Mouse (Mus musculus): ENCODE data around the gene Gpr141. TPM values are rescaled to one million over a fixed set of nuclear protein-coding genes. Genes with fewer than 3 reads are reported as not detected.

Gpr141 gene
- polyA plus RNA-seq (2015; fragmentation: Nextera tagmentation; extraction: Ambion mirVana), result 0.72 and 0.99 TPM in 2 replicates

DNA sequence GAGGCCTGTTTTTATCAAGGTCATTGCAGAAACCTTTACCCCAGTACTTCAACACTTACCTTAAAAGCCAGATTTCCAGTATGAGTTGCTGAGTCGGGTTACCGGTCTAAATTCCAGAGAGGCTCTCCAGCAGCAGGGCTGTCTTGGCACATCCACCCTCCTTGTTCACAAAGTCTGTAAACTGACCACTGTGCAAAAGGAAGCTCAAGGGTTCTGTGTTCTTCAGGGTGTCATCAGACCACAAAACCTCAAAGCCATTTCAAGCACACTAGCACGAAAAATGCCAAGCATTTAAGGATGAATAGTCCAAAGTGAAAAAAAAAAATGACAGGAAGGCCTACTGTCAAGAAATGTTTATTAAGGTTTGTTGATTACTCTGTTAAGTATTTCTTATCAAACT, at the start of gene Gpr141:
Gene Gpr141, minus strand, starts transcription at position 187 of the 400 bp plus-strand sequence.
- H3K36me3 ChIP-seq, result no peaks in the 10 kb centered on the region
- ATAC-seq (ENCODE audit: insufficient number of reproducible peaks, low FRiP score, low TSS enrichment, low read depth), result no peak
- no peaks in the 10 kb centered on the region for H3K27me3 ChIP-seq
- 51% methylated on average over 3 of the region's 3 CpGs for WGBS
- H3K4me2 ChIP-seq, result no peak within 1 kb of the TSS
- no peak within 1 kb of the TSS for H3K9ac ChIP-seq
- H3K4me3 ChIP-seq, result no peak within 1 kb of the TSS
- no peak within 1 kb of the TSS for H3K27ac ChIP-seq
- H3K4me1 ChIP-seq, result no peaks in the 10 kb centered on the region
- H3K9me3 ChIP-seq, result no peaks in the 10 kb centered on the region

GRCm38 (mm10) chr13:19864241-19864640, 40.2 kb upstream of the Gpr141 start:
- H3K27ac ChIP-seq, result no peak overlapping the region
- no peaks in the 10 kb centered on the region for H3K27me3 ChIP-seq
- no peak overlapping the region for H3K4me3 ChIP-seq
- H3K4me2 ChIP-seq, result no peak overlapping the region
- ATAC-seq (ENCODE audit: insufficient number of reproducible peaks, low FRiP score, low TSS enrichment, low read depth), result no peak
- no peaks in the 10 kb centered on the region for H3K4me1 ChIP-seq
- H3K9me3 ChIP-seq, result no peaks in the 10 kb centered on the region
- no peaks in the 10 kb centered on the region for H3K36me3 ChIP-seq
- no peak overlapping the region for H3K9ac ChIP-seq

DNA sequence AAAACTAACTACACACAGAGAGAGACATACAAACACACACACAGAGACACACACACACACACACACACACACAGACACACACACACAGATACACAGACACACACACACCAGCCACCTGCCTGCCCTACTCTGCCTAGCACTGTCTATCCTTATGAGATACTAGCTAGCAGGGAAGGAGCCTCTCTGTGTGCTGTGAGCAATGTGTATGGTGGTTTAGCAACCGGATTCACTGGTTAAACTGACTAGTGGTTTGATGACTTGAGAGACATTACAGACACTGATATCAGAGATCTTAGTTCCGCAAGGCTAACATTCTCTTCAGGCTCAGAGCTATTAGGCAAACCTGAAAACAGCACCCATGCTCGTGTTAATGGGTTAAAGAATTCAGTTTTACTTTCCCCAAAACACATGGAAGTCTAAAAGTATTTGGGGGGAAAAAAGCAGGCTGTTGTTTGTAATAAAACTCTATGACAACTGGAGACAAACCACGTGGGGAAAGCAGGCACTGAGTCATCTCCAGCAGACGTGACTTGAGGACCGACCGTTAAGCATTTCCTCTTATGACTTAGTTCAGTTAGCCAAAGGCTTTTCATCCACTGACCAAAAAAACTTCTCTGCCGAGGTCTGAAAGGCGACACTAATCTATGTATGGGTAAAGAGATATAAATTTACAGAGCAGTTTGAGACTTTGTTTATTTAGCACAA, 30.7 kb upstream of the Gpr141 start:
- WGBS, result 54% methylated on average over 9 of the region's 9 CpGs
- H3K27ac ChIP-seq, result no peak overlapping the region
- no peak overlapping the region for H3K4me3 ChIP-seq
- no peaks in the 10 kb centered on the region for H3K4me1 ChIP-seq
- H3K36me3 ChIP-seq, result no peaks in the 10 kb centered on the region
- H3K9me3 ChIP-seq, result no peaks in the 10 kb centered on the region
- H3K9ac ChIP-seq, result no peak overlapping the region
- H3K4me2 ChIP-seq, result no peak overlapping the region
- H3K27me3 ChIP-seq, result no peaks in the 10 kb centered on the region
- no peak for ATAC-seq (ENCODE audit: insufficient number of reproducible peaks, low FRiP score, low TSS enrichment, low read depth)

DNA sequence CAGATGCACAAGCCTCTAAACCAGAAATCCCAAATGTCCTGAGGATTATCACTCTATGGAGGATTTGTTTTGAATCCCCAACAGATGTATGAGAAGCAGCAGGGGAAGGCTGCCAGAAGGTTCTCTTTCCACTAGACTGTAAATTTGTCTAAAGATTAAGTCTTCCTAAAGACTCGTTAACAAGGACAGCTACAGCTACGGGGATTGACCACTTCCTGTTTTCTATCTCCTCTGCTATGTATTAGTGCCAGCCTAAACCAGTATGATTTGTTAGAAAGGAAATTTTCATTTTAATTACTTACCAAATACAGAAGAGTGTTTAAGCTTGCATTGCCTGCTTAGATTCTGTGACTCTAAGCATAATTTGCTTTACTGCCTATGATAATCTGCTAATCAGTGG, 30.0 kb upstream of the Gpr141 start:
- H3K27ac ChIP-seq, result no peak overlapping the region
- H3K27me3 ChIP-seq, result no peaks in the 10 kb centered on the region
- no peaks in the 10 kb centered on the region for H3K4me1 ChIP-seq
- no peaks in the 10 kb centered on the region for H3K9me3 ChIP-seq
- no peak overlapping the region for H3K9ac ChIP-seq
- H3K4me2 ChIP-seq, result no peak overlapping the region
- no peaks in the 10 kb centered on the region for H3K36me3 ChIP-seq
- no peak for ATAC-seq (ENCODE audit: insufficient number of reproducible peaks, low FRiP score, low TSS enrichment, low read depth)
- H3K4me3 ChIP-seq, result no peak overlapping the region
- 27% methylated on average over 2 of the region's 2 CpGs for WGBS

- Histone ChIP-seq H3K9me3 (no peaks in the 10 kb centered on the region), H3K4me3 (no peak overlapping the region), H3K27ac (no peak overlapping the region), H3K4me2 (no peak overlapping the region), H3K4me1 (no peaks in the 10 kb centered on the region), H3K9ac (no peak overlapping the region), H3K27me3 (no peaks in the 10 kb centered on the region), H3K36me3 (no peaks in the 10 kb centered on the region)
- WGBS, result 85% methylated on average over 2 of the region's 2 CpGs
- no peak for ATAC-seq (ENCODE audit: insufficient number of reproducible peaks, low FRiP score, low TSS enrichment, low read depth)
These were observed 19.4 kb upstream of the Gpr141 start for GRCm38 (mm10) chr13:19843448-19843847.

DNA sequence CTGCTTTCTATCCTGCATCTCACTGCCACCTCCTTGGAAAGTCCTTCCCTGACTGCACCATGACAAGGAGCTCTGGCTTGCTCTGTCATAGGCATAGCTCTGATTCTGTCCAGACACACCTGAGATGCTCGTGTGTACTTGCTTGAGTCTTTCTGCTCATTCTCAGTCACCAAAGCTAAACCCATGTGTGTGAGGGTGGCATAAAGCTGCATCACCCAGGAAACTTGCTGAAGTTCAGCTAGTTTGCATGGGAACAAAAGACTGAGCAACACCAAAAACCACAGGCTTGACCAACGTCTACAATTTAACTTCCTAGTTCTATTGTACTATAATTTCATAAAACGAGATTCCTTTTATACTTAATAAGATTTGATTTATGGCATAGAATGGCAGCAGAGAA, 18.6 kb upstream of the Gpr141 start:
- Histone ChIP-seq H3K4me1 (no peaks in the 10 kb centered on the region), H3K27me3 (no peaks in the 10 kb centered on the region), H3K9me3 (no peaks in the 10 kb centered on the region), H3K4me2 (no peak overlapping the region), H3K27ac (no peak overlapping the region), H3K4me3 (no peak overlapping the region), H3K9ac (no peak overlapping the region), H3K36me3 (no peaks in the 10 kb centered on the region)
- no peak for ATAC-seq (ENCODE audit: insufficient number of reproducible peaks, low FRiP score, low TSS enrichment, low read depth)
- WGBS, result 72% methylated on average over 3 of the region's 3 CpGs

- no peak overlapping the region for H3K9ac ChIP-seq
- no peak for ATAC-seq (ENCODE audit: insufficient number of reproducible peaks, low FRiP score, low TSS enrichment, low read depth)
- H3K4me2 ChIP-seq, result no peak overlapping the region
- H3K4me3 ChIP-seq, result no peak overlapping the region
- 74% methylated on average over 5 of the region's 5 CpGs for WGBS
- H3K36me3 ChIP-seq, result no peaks in the 10 kb centered on the region
- H3K4me1 ChIP-seq, result no peaks in the 10 kb centered on the region
- no peaks in the 10 kb centered on the region for H3K27me3 ChIP-seq
- no peak overlapping the region for H3K27ac ChIP-seq
- H3K9me3 ChIP-seq, result no peaks in the 10 kb centered on the region
These were observed 17.6 kb upstream of the Gpr141 start for GRCm38 (mm10) chr13:19841615-19842014.

DNA sequence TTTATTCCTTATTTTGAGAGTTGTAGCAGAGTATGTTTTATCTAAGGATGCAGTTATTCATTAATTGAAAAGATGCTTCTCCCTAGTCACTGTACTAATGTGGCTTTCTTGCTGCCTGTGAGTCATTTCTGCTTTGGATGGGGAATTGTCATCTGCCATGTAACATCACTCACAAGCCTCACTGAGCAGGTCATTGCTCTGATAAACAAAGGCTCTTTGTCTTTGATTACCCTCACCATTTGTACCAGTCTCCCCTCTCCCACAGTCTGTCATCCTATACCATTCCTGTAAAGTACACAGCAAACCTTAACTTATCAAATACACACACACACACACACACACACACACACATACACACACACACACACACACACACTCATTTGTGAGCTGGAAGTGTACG, 16.1 kb upstream of the Gpr141 start:
- no peaks in the 10 kb centered on the region for H3K4me1 ChIP-seq
- no peak overlapping the region for H3K4me2 ChIP-seq
- no peak overlapping the region for H3K4me3 ChIP-seq
- no peak overlapping the region for H3K9ac ChIP-seq
- no peaks in the 10 kb centered on the region for H3K9me3 ChIP-seq
- 82% methylated on average over 1 of the region's 1 CpGs for WGBS
- no peak for ATAC-seq (ENCODE audit: insufficient number of reproducible peaks, low FRiP score, low TSS enrichment, low read depth)
- no peak overlapping the region for H3K27ac ChIP-seq
- no peaks in the 10 kb centered on the region for H3K36me3 ChIP-seq
- H3K27me3 ChIP-seq, result no peaks in the 10 kb centered on the region

DNA sequence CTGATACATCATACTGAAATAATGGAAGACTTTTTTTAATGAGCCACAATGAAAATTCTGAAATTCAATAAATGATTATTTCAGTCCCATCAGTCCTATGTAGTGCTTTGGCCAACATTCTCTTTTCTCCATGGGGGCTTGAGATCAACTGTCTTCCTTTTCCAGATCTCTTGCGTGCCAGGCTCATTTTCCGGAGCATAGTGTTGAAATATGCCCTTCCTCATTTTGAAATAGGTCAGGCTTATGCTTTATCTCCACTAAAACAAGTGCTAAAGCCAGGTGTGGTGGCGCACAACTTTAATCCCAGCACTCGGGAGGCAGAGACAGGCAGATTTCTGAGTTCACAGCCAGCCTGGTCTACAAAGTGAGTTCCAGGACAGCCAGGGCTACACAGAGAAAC, 6.5 kb upstream of the Gpr141 start:
- no peaks in the 10 kb centered on the region for H3K9me3 ChIP-seq
- H3K4me1 ChIP-seq, result no peaks in the 10 kb centered on the region
- no peaks in the 10 kb centered on the region for H3K36me3 ChIP-seq
- no peaks in the 10 kb centered on the region for H3K27me3 ChIP-seq
- no peak overlapping the region for H3K4me3 ChIP-seq
- no peak overlapping the region for H3K9ac ChIP-seq
- WGBS, result 90% methylated on average over 4 of the region's 4 CpGs
- no peak overlapping the region for H3K4me2 ChIP-seq
- H3K27ac ChIP-seq, result no peak overlapping the region
- no peak for ATAC-seq (ENCODE audit: insufficient number of reproducible peaks, low FRiP score, low TSS enrichment, low read depth)

DNA sequence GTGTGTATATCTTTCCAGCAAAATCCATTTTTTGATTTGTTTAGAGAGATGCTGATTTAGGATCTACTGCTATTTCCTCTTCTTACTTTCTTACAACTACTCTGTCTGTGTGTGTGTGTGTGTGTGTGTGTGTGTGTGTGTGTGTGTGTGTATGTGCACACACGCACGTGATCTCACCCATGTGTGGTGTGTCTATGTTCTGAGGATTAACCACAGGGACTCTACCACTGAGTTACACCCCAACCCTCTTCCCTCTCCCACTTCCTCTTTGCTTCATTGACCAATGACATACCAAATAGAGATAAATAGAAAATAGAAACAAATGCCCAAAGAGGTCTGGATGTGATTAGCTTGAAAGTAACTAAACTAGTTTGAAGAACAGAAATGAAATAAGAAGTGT, 4.0 kb upstream of the Gpr141 start:
- Histone ChIP-seq H3K9ac (no peak overlapping the region), H3K27me3 (no peaks in the 10 kb centered on the region), H3K4me3 (no peak overlapping the region), H3K27ac (no peak overlapping the region), H3K36me3 (no peaks in the 10 kb centered on the region), H3K9me3 (no peaks in the 10 kb centered on the region), H3K4me1 (no peaks in the 10 kb centered on the region), H3K4me2 (no peak overlapping the region)
- ATAC-seq (ENCODE audit: insufficient number of reproducible peaks, low FRiP score, low TSS enrichment, low read depth), result no peak
- WGBS, result 85% methylated on average over 2 of the region's 2 CpGs

DNA sequence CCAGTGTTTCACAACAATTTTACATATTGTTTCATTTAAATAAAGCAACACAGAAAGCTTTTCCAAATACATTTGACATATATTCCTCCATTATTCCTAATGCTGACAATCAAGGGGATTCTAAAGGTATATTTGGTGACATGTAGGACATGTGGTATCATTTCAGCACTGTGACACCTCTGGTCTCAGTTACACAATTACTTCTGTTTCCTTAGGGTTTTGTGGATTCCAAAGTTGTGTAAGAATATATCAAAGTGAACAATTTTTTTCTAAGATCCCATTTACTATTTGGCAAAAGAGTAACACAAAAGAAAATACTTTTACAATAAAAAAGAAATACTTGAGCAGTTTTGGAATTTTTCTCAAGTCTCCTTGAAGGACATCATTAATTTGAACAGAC, 2.4 kb downstream of the Gpr141 start:
- H3K27ac ChIP-seq, result no peak overlapping the region

GRCm38 (mm10) chr13:19819926-19820325, 4.1 kb downstream of the Gpr141 start:
- Histone ChIP-seq H3K27ac (no peak overlapping the region), H3K9ac (no peak overlapping the region), H3K36me3 (no peaks in the 10 kb centered on the region), H3K4me3 (no peak overlapping the region), H3K4me1 (no peaks in the 10 kb centered on the region), H3K9me3 (no peaks in the 10 kb centered on the region), H3K4me2 (no peak overlapping the region), H3K27me3 (no peaks in the 10 kb centered on the region)
- 91% methylated on average over 4 of the region's 4 CpGs for WGBS
- ATAC-seq (ENCODE audit: insufficient number of reproducible peaks, low FRiP score, low TSS enrichment, low read depth), result no peak

More for the DNA sequence above, 2.4 kb downstream of the Gpr141 start:
- Histone ChIP-seq H3K36me3 (no peaks in the 10 kb centered on the region), H3K4me2 (no peak overlapping the region), H3K9me3 (no peaks in the 10 kb centered on the region), H3K9ac (no peak overlapping the region), H3K4me1 (no peaks in the 10 kb centered on the region), H3K4me3 (no peak overlapping the region), H3K27me3 (no peaks in the 10 kb centered on the region)
- ATAC-seq (ENCODE audit: insufficient number of reproducible peaks, low FRiP score, low TSS enrichment, low read depth), result no peak

GRCm38 (mm10) chr13:19819243-19819642, 4.8 kb downstream of the Gpr141 start:
- H3K9ac ChIP-seq, result no peak overlapping the region
- ATAC-seq (ENCODE audit: insufficient number of reproducible peaks, low FRiP score, low TSS enrichment, low read depth), result no peak
- H3K36me3 ChIP-seq, result no peaks in the 10 kb centered on the region
- no peak overlapping the region for H3K4me3 ChIP-seq
- no peaks in the 10 kb centered on the region for H3K27me3 ChIP-seq
- H3K4me1 ChIP-seq, result no peaks in the 10 kb centered on the region
- H3K27ac ChIP-seq, result no peak overlapping the region
- H3K4me2 ChIP-seq, result no peak overlapping the region
- 44% methylated on average over 2 of the region's 2 CpGs for WGBS
- no peaks in the 10 kb centered on the region for H3K9me3 ChIP-seq

Measured in limb, embryonic 15.5 days (tissue).